In the genomic region with DNA sequence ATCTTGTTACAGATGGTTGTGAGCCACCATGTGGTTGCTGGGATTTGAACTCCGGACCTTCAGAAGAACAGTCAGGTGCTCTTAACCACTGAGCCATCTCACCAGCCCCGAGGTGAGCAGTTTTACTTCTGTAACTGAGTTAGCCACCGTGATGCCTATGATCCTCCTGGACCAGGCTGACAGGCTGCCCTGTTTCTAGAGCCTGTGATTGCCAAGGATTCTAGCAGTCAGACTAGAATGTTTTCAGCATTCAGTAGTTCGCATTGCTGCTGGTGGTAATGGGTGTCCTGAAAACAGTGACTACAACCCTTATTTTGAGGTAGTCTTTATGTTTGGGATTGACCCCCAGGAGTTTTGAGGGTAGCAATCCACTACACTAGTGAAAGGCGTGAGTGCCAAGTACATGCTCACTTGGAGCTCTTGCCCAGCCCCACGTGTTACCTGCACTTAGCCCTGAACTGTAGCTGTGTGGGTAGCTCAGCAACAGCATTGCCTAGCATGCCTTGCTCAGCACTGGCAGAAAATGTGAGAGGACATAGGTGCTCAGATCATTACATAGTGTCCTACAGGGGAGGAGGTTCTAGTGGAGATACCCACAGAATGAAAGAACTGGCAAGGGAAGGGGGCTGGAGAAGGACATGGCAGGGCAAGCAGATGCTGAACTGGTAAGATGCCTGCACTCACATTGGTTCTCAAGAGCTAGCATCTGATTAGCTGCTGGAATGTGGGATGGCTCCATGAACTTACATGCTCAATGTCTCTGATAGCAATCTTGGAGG, we compare ENCODE assay signal across 11 mouse cellular contexts. TPM values are rescaled to one million over a fixed set of nuclear protein-coding genes. Genes with fewer than 3 reads are reported as not detected.
DNase-seq lines count a peak whose midpoint lies in the region; ATAC-seq and TF ChIP-seq lines count a peak whose summit lies in the region.
"Had no signal": no experiment of that assay in that cellular context is flagged by ENCODE, and none has a peak within 500 bp of the region (broad histone marks: within the 10 kb centered on the region; RNA-seq: fewer than 3 reads in every experiment).

No protein-coding gene starts in this region.

- dilution Hi-C loops in CH12.LX (cut with MboI; ENCODE audit: extremely low pct_ligation_motif_present, extremely low pct_unique_long_range_greater_than_20kb, low sequenced_read_pairs): no loop called here

- H3K4me3 ChIP-seq in kidney, postnatal 0 days (replicated peaks; ENCODE audit: low read depth, low read length): no peak overlapping the region
- no peak overlapping the region for H3K4me3 ChIP-seq in kidney, adult 2 months (ENCODE audit: insufficient read depth, low read depth, low read length)
- H3K4me3 ChIP-seq in CH12.LX (replicated peaks in 1 of 3; ENCODE audit: low read depth in 2 of 3, low read length in 2 of 3, poor library complexity in 1 of 3): no peak overlapping the region
- H3K4me3 ChIP-seq in liver, postnatal 0 days (ENCODE audit: low read depth, low read length): no peak overlapping the region
- H3K4me3 ChIP-seq: left cerebral cortex, adult 2 months; limb, embryonic 15.5 days had no signal

- peaks cover 26% of the 10 kb centered on the region for H3K79me2 ChIP-seq in CH12.LX (replicated peaks; ENCODE audit: control insufficient read depth, extremely low read depth, insufficient read depth, poor library complexity, severe bottlenecking)

- no peak for TF ChIP-seq POLR2A in kidney, adult 2 months (IDR thresholded peaks at IDR 0.05; ENCODE audit: low read depth, low read length)
- TF ChIP-seq POLR2A in CH12.LX (IDR thresholded peaks at IDR 0.05; ENCODE audit: low read depth, low read length): no peak; the same call in 1 of the 2 replicates

- no peaks in the 10 kb centered on the region for H3K27me3 ChIP-seq in kidney, postnatal 0 days (ENCODE audit: insufficient read depth, low read length)
- no peaks in the 10 kb centered on the region for H3K27me3 ChIP-seq in kidney, adult 2 months (replicated peaks; ENCODE audit: control insufficient read depth, insufficient read depth, low read length)
- no peaks in the 10 kb centered on the region for H3K27me3 ChIP-seq in CH12.LX (replicated peaks)
- no peaks in the 10 kb centered on the region for H3K27me3 ChIP-seq in liver, postnatal 0 days (ENCODE audit: insufficient read depth, low read length)
- H3K27me3 ChIP-seq: limb, embryonic 15.5 days had no signal

- no peak for TF ChIP-seq CTCF in kidney, postnatal 0 days (IDR thresholded peaks at IDR 0.05; ENCODE audit: low read depth)
- no peak for TF ChIP-seq CTCF in kidney, adult 2 months (conservative IDR thresholded peaks at IDR 0.05; ENCODE audit: insufficient read depth, insufficient read length, low read depth, low read length)
- TF ChIP-seq CTCF in CH12.LX (conservative IDR thresholded peaks at IDR 0.05 in 1 of 2, IDR thresholded peaks at IDR 0.05 in 1 of 2; ENCODE audit: low read depth in 2 of 2, low read length in 2 of 2): no peak
- TF ChIP-seq CTCF in liver, postnatal 0 days (IDR thresholded peaks at IDR 0.05; ENCODE audit: low read depth): no peak

- no peak for TF ChIP-seq RAD21 in CH12.LX (IDR thresholded peaks at IDR 0.05; ENCODE audit: low read depth, low read length)

- H3K9ac ChIP-seq in kidney, postnatal 0 days (ENCODE audit: low read depth, low read length): no peak overlapping the region
- no peak overlapping the region for H3K9ac ChIP-seq in CH12.LX (ENCODE audit: insufficient read depth, low read depth)
- H3K9ac ChIP-seq in liver, postnatal 0 days (replicated peaks): no peak overlapping the region
- H3K9ac ChIP-seq: limb, embryonic 15.5 days had no signal

- H3K9me3 ChIP-seq in kidney, postnatal 0 days (replicated peaks; ENCODE audit: low read length): no peaks in the 10 kb centered on the region
- no peaks in the 10 kb centered on the region for H3K9me3 ChIP-seq in CH12.LX (replicated peaks; ENCODE audit: low read length)
- no peaks in the 10 kb centered on the region for H3K9me3 ChIP-seq in liver, postnatal 0 days (ENCODE audit: low read length)
- H3K9me3 ChIP-seq: limb, embryonic 15.5 days had no signal

- no peak overlapping the region for H3K4me2 ChIP-seq in kidney, postnatal 0 days (ENCODE audit: low read length)
- H3K4me2 ChIP-seq in CH12.LX (ENCODE audit: insufficient read depth, low read depth, poor library complexity, severe bottlenecking): no peak overlapping the region
- H3K4me2 ChIP-seq in liver, postnatal 0 days (ENCODE audit: low read depth, low read length): no peak overlapping the region
- H3K4me2 ChIP-seq: limb, embryonic 15.5 days had no signal

- DNase-seq in heart, adult 11 months: peak; percentile 86
- no peak for DNase-seq in heart, adult 8-10 months (ENCODE audit: low spot score)
- no peak for DNase-seq in kidney, postnatal 0 days (ENCODE audit: low spot score)
- no peak for DNase-seq in kidney, adult 2 months
- DNase-seq in CH12.LX (ENCODE audit: extremely low read depth): no peak
- DNase-seq in liver, postnatal 0 days: no peak
- DNase-seq: cerebellum, postnatal 36 days; kidney, postnatal 36 days had no signal

- no peak for TF ChIP-seq EP300 in CH12.LX (IDR thresholded peaks at IDR 0.05; ENCODE audit: low read length)
- TF ChIP-seq EP300 in liver, postnatal 0 days (IDR thresholded peaks at IDR 0.05; ENCODE audit: low read depth): no peak

- no peaks in the 10 kb centered on the region; the same call in 1 of the 2 replicates for H3K4me1 ChIP-seq in kidney, postnatal 0 days (replicated peaks; ENCODE audit: insufficient read depth, low read length)
- H3K4me1 ChIP-seq in kidney, adult 2 months (ENCODE audit: control insufficient read depth, insufficient read depth, low read length): peaks cover 16% of the 10 kb centered on the region; the same call in 1 of the 2 replicates
- peaks cover 2 to 15% of the 10 kb centered on the region in 2 experiments; a peak in 3 of 4 replicates for H3K4me1 ChIP-seq in CH12.LX (ENCODE audit: control insufficient read depth in 1 of 2, insufficient read depth in 2 of 2)
- peaks cover 11% of the 10 kb centered on the region; the same call in 1 of the 2 replicates for H3K4me1 ChIP-seq in liver, postnatal 0 days (ENCODE audit: insufficient read depth)

- WGBS in kidney, postnatal 0 days: 85% methylated on average over 6 of the region's 6 CpGs
- WGBS in kidney, adult 2 months: 59% methylated on average over 6 of the region's 6 CpGs
- 83% methylated on average over 6 of the region's 6 CpGs for WGBS in liver, postnatal 0 days (ENCODE audit: insufficient replicate concordance)

- H3K36me3 ChIP-seq in kidney, postnatal 0 days (ENCODE audit: insufficient read depth, low read length): peaks cover 45% of the 10 kb centered on the region
- H3K36me3 ChIP-seq in kidney, adult 2 months (ENCODE audit: control insufficient read depth, insufficient read depth, low read length): peaks cover 25% of the 10 kb centered on the region
- peaks cover 71 to 80% of the 10 kb centered on the region in 2 experiments for H3K36me3 ChIP-seq in CH12.LX (replicated peaks in 1 of 2; ENCODE audit: control insufficient read depth in 1 of 2, insufficient read depth in 1 of 2, low read length in 1 of 2)
- peaks cover 70% of the 10 kb centered on the region for H3K36me3 ChIP-seq in liver, postnatal 0 days (replicated peaks; ENCODE audit: insufficient read depth, low read length)

- in situ Hi-C loops in CH12.LX (cut with MboI; ENCODE audit: low pct_ligation_motif_present, low pct_unique_long_range_greater_than_20kb, low sequenced_read_pairs): no loop called here

- H3K27ac ChIP-seq in kidney, postnatal 0 days: peak overlapping the region; percentile 60; the same call in 1 of the 2 replicates
- no peak overlapping the region for H3K27ac ChIP-seq in kidney, adult 2 months (ENCODE audit: insufficient read depth, low read depth, low read length)
- H3K27ac ChIP-seq in CH12.LX (ENCODE audit: insufficient read depth, low read depth): peak overlapping the region; percentile 6; the same call in 1 of the 2 replicates
- H3K27ac ChIP-seq in liver, postnatal 0 days (ENCODE audit: low read depth): peak overlapping the region; percentile 66
- H3K27ac ChIP-seq: left cerebral cortex, adult 2 months had no signal

- no peak for ATAC-seq in kidney, postnatal 0 days (replicated peaks; ENCODE audit: low FRiP score, low read depth)
- peak; percentile 9 for ATAC-seq in liver, postnatal 0 days
- no peak for ATAC-seq in frontal cortex, adult (ENCODE audit: low TSS enrichment)

TF ChIP-seq in CH12.LX, 34 proteins besides CTCF, POLR2A, EP300 and RAD21 (continues in another document):
- no peak for TF ChIP-seq IRF4 (IDR thresholded peaks at IDR 0.05; ENCODE audit: low read depth, low read length)
- TF ChIP-seq MAZ (IDR thresholded peaks at IDR 0.05; ENCODE audit: low read depth, low read length): no peak
- no peak for TF ChIP-seq GABPA (IDR thresholded peaks at IDR 0.05; ENCODE audit: insufficient replicate concordance, low read depth, low read length)
- TF ChIP-seq BHLHE40 (IDR thresholded peaks at IDR 0.05; ENCODE audit: low read depth, low read length): no peak
- no peak for TF ChIP-seq TBP (conservative IDR thresholded peaks at IDR 0.05; ENCODE audit: low read depth, low read length)
- no peak for TF ChIP-seq CHD2 (IDR thresholded peaks at IDR 0.05; ENCODE audit: low read length)
- no peak for TF ChIP-seq HCFC1 (IDR thresholded peaks at IDR 0.05; ENCODE audit: low read depth, low read length)

RNA-seq across cellular contexts. Expression of gene Srsf3, which starts 11.9 kb away (rescaled TPM):
- 10 to 100 TPM; 52.6 to 73.3 (median 70.5) TPM for total RNA-seq in heart, adult 8-10 months (2022)
- 456 and 496 TPM in 2 replicates for polyA plus RNA-seq in kidney, postnatal 0 days (2015; fragmentation: Nextera tagmentation; extraction: Ambion mirVana)
- 71.0 and 85.2 TPM in 2 replicates for polyA plus RNA-seq in kidney, adult 2 months (2012; rRNA removed)
- 171 and 266 TPM in 2 replicates for total RNA-seq in CH12.LX (2012; rRNA removed)
- 380 and 479 TPM in 2 replicates for total RNA-seq in CH12.LX (2014; rRNA removed)
- 687 and 712 TPM in 2 replicates for polyA plus RNA-seq in CH12.LX (2012; ENCODE audit: insufficient read length, low read depth)
- 163 and 166 TPM in 2 replicates for polyA plus RNA-seq in liver, postnatal 0 days (2015; fragmentation: Nextera tagmentation; extraction: Ambion mirVana)

RNA-seq across cellular contexts. Expression of gene Stk38, which starts 36.5 kb away (rescaled TPM):
- total RNA-seq in heart, adult 8-10 months (2022): 10 to 100 TPM; 26.4 to 31.4 (median 29.0) TPM
- polyA plus RNA-seq in kidney, postnatal 0 days (2015; fragmentation: Nextera tagmentation; extraction: Ambion mirVana): 58.8 and 66.9 TPM in 2 replicates
- polyA plus RNA-seq in kidney, adult 2 months (2012; rRNA removed): 61.7 and 66.8 TPM in 2 replicates
- total RNA-seq in CH12.LX (2012; rRNA removed): 25.9 and 29.0 TPM in 2 replicates
- total RNA-seq in CH12.LX (2014; rRNA removed): 56.0 and 56.4 TPM in 2 replicates
- 50.9 and 56.0 TPM in 2 replicates for polyA plus RNA-seq in CH12.LX (2012; ENCODE audit: insufficient read length, low read depth)
- polyA plus RNA-seq in liver, postnatal 0 days (2015; fragmentation: Nextera tagmentation; extraction: Ambion mirVana): 32.6 and 34.5 TPM in 2 replicates

RNA-seq across cellular contexts. Expression of gene Cdkn1a, which starts 46.4 kb away (rescaled TPM):
- 10 to 100 TPM; 11.7 to 32.6 (median 22.3) TPM for total RNA-seq in heart, adult 8-10 months (2022)
- polyA plus RNA-seq in kidney, postnatal 0 days (2015; fragmentation: Nextera tagmentation; extraction: Ambion mirVana): 125 and 136 TPM in 2 replicates
- 11.6 and 13.7 TPM in 2 replicates for polyA plus RNA-seq in kidney, adult 2 months (2012; rRNA removed)
- total RNA-seq in CH12.LX (2012; rRNA removed): 25.3 and 37.5 TPM in 2 replicates
- total RNA-seq in CH12.LX (2014; rRNA removed): 9.1 and 10.6 TPM in 2 replicates
- 55.0 and 59.1 TPM in 2 replicates for polyA plus RNA-seq in CH12.LX (2012; ENCODE audit: insufficient read length, low read depth)
- 42.4 and 58.1 TPM in 2 replicates for polyA plus RNA-seq in liver, postnatal 0 days (2015; fragmentation: Nextera tagmentation; extraction: Ambion mirVana)
